Mouse (Mus musculus): Measurements from ENCODE around the gene Ptgfrn. TPM values are rescaled to one million over a fixed set of nuclear protein-coding genes. Genes with fewer than 3 reads are reported as not detected.

The Ptgfrn gene
- total RNA-seq, 1 experiment: 52.3 TPM

- no peak overlapping the region for H3K9ac ChIP-seq (ENCODE audit: insufficient read depth, low read depth, low read length, poor library complexity, severe bottlenecking)
These were observed 87.1 kb downstream of the Ptgfrn start for GRCm38 (mm10) chr3:101022967-101023366.

GRCm38 (mm10) chr3:101021481-101022051, 88.5 kb downstream of the Ptgfrn start:
- Histone ChIP-seq H3K36me3 (ENCODE audit: control insufficient read depth, insufficient read depth, low read length, poor library complexity, severe bottlenecking) (no peaks in the 10 kb centered on the region), H3K4me3 (ENCODE audit: insufficient read depth in 1 of 2, low read depth in 1 of 2, low read length in 2 of 2, poor library complexity in 1 of 2, severe bottlenecking in 1 of 2) (no peak overlapping the region), H3K9ac (ENCODE audit: insufficient read depth, low read depth, low read length, poor library complexity, severe bottlenecking) (no peak overlapping the region), H3K4me1 (ENCODE audit: control insufficient read depth in 2 of 2, insufficient read depth in 2 of 2, low read length in 2 of 2, poor library complexity in 1 of 2) (no peaks in the 10 kb centered on the region), H3K27ac (ENCODE audit: insufficient read depth, low read depth, low read length, poor library complexity, severe bottlenecking) (no peak overlapping the region), H3K9me3 (ENCODE audit: control insufficient read depth, insufficient read depth, low read depth, low read length) (no peaks in the 10 kb centered on the region)
- TF ChIP-seq MAFK (IDR thresholded peaks at IDR 0.05; ENCODE audit: insufficient read depth, low read depth, low read length): no peak
- TF ChIP-seq ZC3H11A (IDR thresholded peaks at IDR 0.05; ENCODE audit: borderline replicate concordance, low read depth, low read length): no peak
- TF ChIP-seq CHD2 (IDR thresholded peaks at IDR 0.05; ENCODE audit: low read depth, low read length): no peak
- no peak for TF ChIP-seq HCFC1 (IDR thresholded peaks at IDR 0.05; ENCODE audit: borderline replicate concordance, insufficient read depth, low read length)
- TF ChIP-seq ZNF384 (IDR thresholded peaks at IDR 0.05; ENCODE audit: low read depth, low read length): no peak
- in situ Hi-C loops (cut with MboI; ENCODE audit: low sequenced_read_pairs in 2 of 2, unreplicated experiment in 2 of 2): no loop called here
- no peak for DNase-seq (ENCODE audit: low read depth, low spot score)

More at GRCm38 (mm10) chr3:101022967-101023366, 87.1 kb downstream of the Ptgfrn start:
- H3K9me3 ChIP-seq (ENCODE audit: control insufficient read depth, insufficient read depth, low read depth, low read length): no peaks in the 10 kb centered on the region
- no peaks in the 10 kb centered on the region for H3K36me3 ChIP-seq (ENCODE audit: control insufficient read depth, insufficient read depth, low read length, poor library complexity, severe bottlenecking)
- no peaks in the 10 kb centered on the region for H3K4me1 ChIP-seq (ENCODE audit: control insufficient read depth in 2 of 2, insufficient read depth in 2 of 2, low read length in 2 of 2, poor library complexity in 1 of 2)
- H3K27ac ChIP-seq (ENCODE audit: insufficient read depth, low read depth, low read length, poor library complexity, severe bottlenecking): no peak overlapping the region
- no peak for DNase-seq (ENCODE audit: low read depth, low spot score)
- in situ Hi-C loops (cut with MboI; ENCODE audit: low sequenced_read_pairs in 2 of 2, unreplicated experiment in 2 of 2): no loop called here
- TF ChIP-seq CHD2 (IDR thresholded peaks at IDR 0.05; ENCODE audit: low read depth, low read length) (no peak), ZC3H11A (IDR thresholded peaks at IDR 0.05; ENCODE audit: borderline replicate concordance, low read depth, low read length) (no peak), MAFK (IDR thresholded peaks at IDR 0.05; ENCODE audit: insufficient read depth, low read depth, low read length) (no peak), ZNF384 (IDR thresholded peaks at IDR 0.05; ENCODE audit: low read depth, low read length) (no peak), HCFC1 (IDR thresholded peaks at IDR 0.05; ENCODE audit: borderline replicate concordance, insufficient read depth, low read length) (no peak)
- no peak overlapping the region for H3K4me3 ChIP-seq (ENCODE audit: insufficient read depth in 1 of 2, low read depth in 1 of 2, low read length in 2 of 2, poor library complexity in 1 of 2, severe bottlenecking in 1 of 2)

DNA sequence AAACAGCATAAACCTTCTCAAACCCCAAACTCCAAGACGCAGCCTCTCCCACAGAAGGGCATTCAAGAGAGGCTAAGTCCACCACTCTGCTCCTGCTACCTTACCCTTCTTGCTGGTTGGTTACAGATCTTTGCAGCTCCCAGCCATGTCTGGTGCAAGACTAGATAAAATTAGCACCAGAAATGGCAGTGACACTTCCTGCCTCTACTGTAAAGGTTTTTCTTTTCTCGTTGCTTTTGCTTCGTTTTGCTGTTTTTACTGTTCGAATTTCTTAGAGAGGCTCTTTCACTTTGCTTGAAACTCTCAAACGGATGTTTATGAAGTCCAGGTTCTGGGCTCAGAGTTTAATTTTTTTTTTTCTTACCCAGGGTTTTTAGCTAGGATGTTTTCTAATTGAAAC, 89.0 kb downstream of the Ptgfrn start:
- H3K27ac ChIP-seq (ENCODE audit: insufficient read depth, low read depth, low read length, poor library complexity, severe bottlenecking): no peak overlapping the region
- DNase-seq (ENCODE audit: low read depth, low spot score): no peak
- no peaks in the 10 kb centered on the region for H3K36me3 ChIP-seq (ENCODE audit: control insufficient read depth, insufficient read depth, low read length, poor library complexity, severe bottlenecking)
- in situ Hi-C loops (cut with MboI; ENCODE audit: low sequenced_read_pairs in 2 of 2, unreplicated experiment in 2 of 2): no loop called here
- no peaks in the 10 kb centered on the region for H3K9me3 ChIP-seq (ENCODE audit: control insufficient read depth, insufficient read depth, low read depth, low read length)
- H3K4me3 ChIP-seq (ENCODE audit: insufficient read depth in 1 of 2, low read depth in 1 of 2, low read length in 2 of 2, poor library complexity in 1 of 2, severe bottlenecking in 1 of 2): no peak overlapping the region
- TF ChIP-seq MAFK (IDR thresholded peaks at IDR 0.05; ENCODE audit: insufficient read depth, low read depth, low read length): no peak
- TF ChIP-seq HCFC1 (IDR thresholded peaks at IDR 0.05; ENCODE audit: borderline replicate concordance, insufficient read depth, low read length): no peak
- no peak for TF ChIP-seq ZNF384 (IDR thresholded peaks at IDR 0.05; ENCODE audit: low read depth, low read length)
- no peak for TF ChIP-seq CHD2 (IDR thresholded peaks at IDR 0.05; ENCODE audit: low read depth, low read length)
- TF ChIP-seq ZC3H11A (IDR thresholded peaks at IDR 0.05; ENCODE audit: borderline replicate concordance, low read depth, low read length): no peak
- no peak overlapping the region for H3K9ac ChIP-seq (ENCODE audit: insufficient read depth, low read depth, low read length, poor library complexity, severe bottlenecking)
- no peaks in the 10 kb centered on the region for H3K4me1 ChIP-seq (ENCODE audit: control insufficient read depth in 2 of 2, insufficient read depth in 2 of 2, low read length in 2 of 2, poor library complexity in 1 of 2)

- Histone ChIP-seq H3K27ac (ENCODE audit: insufficient read depth, low read depth, low read length, poor library complexity, severe bottlenecking) (no peak overlapping the region), H3K4me3 (ENCODE audit: insufficient read depth in 1 of 2, low read depth in 1 of 2, low read length in 2 of 2, poor library complexity in 1 of 2, severe bottlenecking in 1 of 2) (no peak overlapping the region), H3K9ac (ENCODE audit: insufficient read depth, low read depth, low read length, poor library complexity, severe bottlenecking) (no peak overlapping the region), H3K9me3 (ENCODE audit: control insufficient read depth, insufficient read depth, low read depth, low read length) (no peaks in the 10 kb centered on the region), H3K4me1 (ENCODE audit: control insufficient read depth in 2 of 2, insufficient read depth in 2 of 2, low read length in 2 of 2, poor library complexity in 1 of 2) (no peaks in the 10 kb centered on the region), H3K36me3 (ENCODE audit: control insufficient read depth, insufficient read depth, low read length, poor library complexity, severe bottlenecking) (no peaks in the 10 kb centered on the region)
- DNase-seq (ENCODE audit: low read depth, low spot score): no peak
- no peak for TF ChIP-seq ZC3H11A (IDR thresholded peaks at IDR 0.05; ENCODE audit: borderline replicate concordance, low read depth, low read length)
- TF ChIP-seq ZNF384 (IDR thresholded peaks at IDR 0.05; ENCODE audit: low read depth, low read length): no peak
- in situ Hi-C loops (cut with MboI; ENCODE audit: low sequenced_read_pairs in 2 of 2, unreplicated experiment in 2 of 2): no loop called here
These were observed 91.6 kb downstream of the Ptgfrn start for GRCm38 (mm10) chr3:101018494-101018893.

GRCm38 (mm10) chr3:101016050-101016449, 94.0 kb downstream of the Ptgfrn start:
- no peaks in the 10 kb centered on the region for H3K9me3 ChIP-seq (ENCODE audit: control insufficient read depth, insufficient read depth, low read depth, low read length)
- H3K9ac ChIP-seq (ENCODE audit: insufficient read depth, low read depth, low read length, poor library complexity, severe bottlenecking): no peak overlapping the region
- H3K36me3 ChIP-seq (ENCODE audit: control insufficient read depth, insufficient read depth, low read length, poor library complexity, severe bottlenecking): no peaks in the 10 kb centered on the region
- H3K27ac ChIP-seq (ENCODE audit: insufficient read depth, low read depth, low read length, poor library complexity, severe bottlenecking): no peak overlapping the region
- DNase-seq (ENCODE audit: low read depth, low spot score): no peak
- H3K4me3 ChIP-seq (ENCODE audit: insufficient read depth in 1 of 2, low read depth in 1 of 2, low read length in 2 of 2, poor library complexity in 1 of 2, severe bottlenecking in 1 of 2): no peak overlapping the region
- H3K4me1 ChIP-seq (ENCODE audit: control insufficient read depth in 2 of 2, insufficient read depth in 2 of 2, low read length in 2 of 2, poor library complexity in 1 of 2): no peaks in the 10 kb centered on the region
- in situ Hi-C loops (cut with MboI; ENCODE audit: low sequenced_read_pairs in 2 of 2, unreplicated experiment in 2 of 2): no loop called here
- no peak for TF ChIP-seq ZNF384 (IDR thresholded peaks at IDR 0.05; ENCODE audit: low read depth, low read length)
- TF ChIP-seq HCFC1 (IDR thresholded peaks at IDR 0.05; ENCODE audit: borderline replicate concordance, insufficient read depth, low read length): no peak
- TF ChIP-seq ZC3H11A (IDR thresholded peaks at IDR 0.05; ENCODE audit: borderline replicate concordance, low read depth, low read length): no peak
- no peak for TF ChIP-seq MAFK (IDR thresholded peaks at IDR 0.05; ENCODE audit: insufficient read depth, low read depth, low read length)
- no peak for TF ChIP-seq CHD2 (IDR thresholded peaks at IDR 0.05; ENCODE audit: low read depth, low read length)

Measured in ES-E14 (cell line).